Mouse (Mus musculus): ENCODE measurements at regions not wholly inside any gene's neighbourhood (a gene's known extent, or its start where the extent isn't known, plus 50 kb on each side); places are given as distances from the start of the nearest gene placed in this dataset.

GRCm38 (mm10) chr1:184535691-184536090 lies 196.7 kb downstream of the Hlx start:
- DNase-seq (ENCODE audit: low spot score): no peak

GRCm38 (mm10) chr1:184534511-184534910 lies 197.9 kb downstream of the Hlx start:
- no peak for DNase-seq (ENCODE audit: low spot score)

- DNase-seq (ENCODE audit: low spot score): no peak
These were observed 198.5 kb downstream of the Hlx start for GRCm38 (mm10) chr1:184533870-184534269.

- DNase-seq (ENCODE audit: low spot score): no peak
These were observed 199.8 kb downstream of the Hlx start for GRCm38 (mm10) chr1:184532488-184533055.

GRCm38 (mm10) chr1:184530606-184531320 lies 201.7 kb downstream of the Hlx start:
- DNase-seq (ENCODE audit: low spot score): no peak

GRCm38 (mm10) chr1:184525740-184526139 lies 206.7 kb downstream of the Hlx start:
- no peak for DNase-seq (ENCODE audit: low spot score)

GRCm38 (mm10) chr1:184519551-184519950 lies 212.9 kb downstream of the Hlx start:
- DNase-seq (ENCODE audit: low spot score): no peak

GRCm38 (mm10) chr1:184504663-184505062 lies 227.8 kb downstream of the Hlx start:
- DNase-seq (ENCODE audit: low spot score): no peak

GRCm38 (mm10) chr1:184503827-184504355 lies 228.5 kb downstream of the Hlx start:
- DNase-seq (ENCODE audit: low spot score): no peak

- no peak for DNase-seq (ENCODE audit: low spot score)
These were observed 231.7 kb downstream of the Hlx start for GRCm38 (mm10) chr1:184500702-184501101.

GRCm38 (mm10) chr1:184498909-184499525 lies 233.4 kb downstream of the Hlx start:
- no peak for DNase-seq (ENCODE audit: low spot score)

GRCm38 (mm10) chr1:184497007-184497406 lies 235.4 kb downstream of the Hlx start:
- no peak for DNase-seq (ENCODE audit: low spot score)

- DNase-seq (ENCODE audit: low spot score): no peak
These were observed 238.6 kb downstream of the Hlx start for GRCm38 (mm10) chr1:184493811-184494210.

GRCm38 (mm10) chr1:184492115-184492514 lies 240.3 kb downstream of the Hlx start:
- DNase-seq (ENCODE audit: low spot score): no peak

- no peak for DNase-seq (ENCODE audit: low spot score)
These were observed 241.2 kb downstream of the Hlx start for GRCm38 (mm10) chr1:184491252-184491651.

GRCm38 (mm10) chr1:184487409-184487808 lies 245.0 kb downstream of the Hlx start:
- DNase-seq (ENCODE audit: low spot score): no peak

GRCm38 (mm10) chr1:184484801-184485200 lies 247.6 kb downstream of the Hlx start:
- no peak for DNase-seq (ENCODE audit: low spot score)

GRCm38 (mm10) chr1:184483371-184483770 lies 249.0 kb downstream of the Hlx start:
- no peak for DNase-seq (ENCODE audit: low spot score)

- no peak for DNase-seq (ENCODE audit: low spot score)
These were observed 250.4 kb downstream of the Hlx start for GRCm38 (mm10) chr1:184482026-184482425.

GRCm38 (mm10) chr1:184480571-184481220 lies 251.7 kb downstream of the Hlx start:
- DNase-seq (ENCODE audit: low spot score): no peak

GRCm38 (mm10) chr1:184478006-184478405 lies 254.4 kb downstream of the Hlx start:
- no peak for DNase-seq (ENCODE audit: low spot score)

- no peak for DNase-seq (ENCODE audit: low spot score)
These were observed 269.8 kb downstream of the Hlx start for GRCm38 (mm10) chr1:184462481-184463124.
